Mouse (Mus musculus) ES-CJ7 (cell line): Measurements from ENCODE around the gene Atp13a1.

Experiments used
- DNase-seq: peaks from one replicate; pipeline ENCODE4 v3.0.0; 2011; ENCODE audit warnings: low read depth, low spot score

The Atp13a1 gene

DNA sequence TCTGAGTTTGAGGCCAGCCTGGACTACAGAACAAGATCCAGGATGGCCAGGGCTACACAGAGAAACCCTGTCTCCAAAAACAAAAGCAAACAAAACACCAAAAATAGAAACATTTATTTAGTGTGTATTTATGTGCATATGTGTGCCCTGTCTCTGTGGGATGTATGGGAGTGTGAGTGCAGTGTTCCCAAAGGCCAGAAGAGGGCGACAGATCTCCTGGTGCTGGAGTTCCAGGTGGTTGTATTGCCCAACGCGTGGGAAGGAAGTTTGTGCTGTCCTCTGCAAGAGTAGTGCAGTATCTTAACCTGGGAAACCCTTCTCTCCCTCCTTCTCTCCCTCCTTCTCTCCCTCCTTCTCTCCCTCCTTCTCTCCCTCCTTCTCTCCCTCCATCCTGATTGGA is 58.9 kb downstream of the Atp13a1 start:
- DNase-seq, result peak; percentile 81

- peak; percentile 55 for DNase-seq
Observed at GRCm38 (mm10) chr8:69850926-69851506, 60.1 kb downstream of the Atp13a1 start.

DNA sequence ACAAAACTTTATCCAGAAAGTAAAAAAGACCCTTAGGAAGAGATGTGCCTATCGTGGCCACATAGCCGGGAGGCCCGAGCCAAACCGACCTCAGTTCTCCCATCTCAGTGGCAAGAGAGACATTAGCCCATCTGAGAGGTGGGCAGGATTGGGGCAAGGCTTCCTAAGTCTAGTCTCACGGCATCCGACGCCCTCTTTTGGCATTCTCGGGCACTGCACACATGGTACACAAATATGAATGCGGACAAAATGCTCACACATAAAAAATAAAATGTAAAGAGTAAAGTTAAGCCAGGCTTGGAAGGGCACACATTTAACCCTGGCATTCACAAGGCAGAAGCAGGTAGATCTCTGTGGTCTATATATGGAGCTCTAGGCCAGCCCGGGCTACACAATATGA is 62.9 kb downstream of the Atp13a1 start:
- peak; percentile 61 for DNase-seq
